Mouse (Mus musculus): ENCODE results near the gene Nme3. TPM values are rescaled to one million over a fixed set of nuclear protein-coding genes. Genes with fewer than 3 reads are reported as not detected.

Nme3 gene
- polyA plus RNA-seq, 1 experiment from 2014 or later: 86.1 TPM

GRCm38 (mm10) chr17:24895571-24896240 is 594 bp upstream of the Nme3 start:
- peak overlapping the region; percentile 91 for H3K9ac ChIP-seq (replicated peaks; ENCODE audit: low read length)
- no peaks in the 10 kb centered on the region for H3K9me3 ChIP-seq (ENCODE audit: low read length)
- WGBS: 8% methylated on average over 23 of the region's 23 CpGs
- H3K4me3 ChIP-seq (ENCODE audit: low read length): peak overlapping the region; percentile 80
- peaks cover 61% of the 10 kb centered on the region for H3K36me3 ChIP-seq (ENCODE audit: insufficient read depth, low read length)
- H3K27me3 ChIP-seq (ENCODE audit: insufficient read depth, low read length): no peaks in the 10 kb centered on the region
- peak overlapping the region; percentile 99 for H3K4me2 ChIP-seq (replicated peaks; ENCODE audit: low read depth, low read length)
- peak overlapping the region; percentile 78 for H3K27ac ChIP-seq (ENCODE audit: low read length)
- H3K4me1 ChIP-seq (ENCODE audit: insufficient read depth, low read length): peaks cover 30% of the 10 kb centered on the region
- ATAC-seq (ENCODE audit: low FRiP score, low TSS enrichment): no peak

- no peaks in the 10 kb centered on the region for H3K27me3 ChIP-seq (ENCODE audit: insufficient read depth, low read length)
- 31% methylated on average over 11 of the region's 11 CpGs for WGBS
- peaks cover 30% of the 10 kb centered on the region for H3K4me1 ChIP-seq (ENCODE audit: insufficient read depth, low read length)
- H3K27ac ChIP-seq (ENCODE audit: low read length): peak overlapping the region; percentile 78; the same call in 1 of the 2 replicates
- H3K4me3 ChIP-seq (ENCODE audit: low read length): peak overlapping the region; percentile 80
- H3K9ac ChIP-seq (replicated peaks; ENCODE audit: low read length): peak overlapping the region; percentile 91
- H3K9me3 ChIP-seq (ENCODE audit: low read length): no peaks in the 10 kb centered on the region
- peaks cover 63% of the 10 kb centered on the region for H3K36me3 ChIP-seq (ENCODE audit: insufficient read depth, low read length)
- ATAC-seq (ENCODE audit: low FRiP score, low TSS enrichment): no peak
- H3K4me2 ChIP-seq (replicated peaks; ENCODE audit: low read depth, low read length): peak overlapping the region; percentile 99
Measured at GRCm38 (mm10) chr17:24896993-24897269, 631 bp downstream of the Nme3 start.

- Histone ChIP-seq H3K9me3 (ENCODE audit: low read length) (no peaks in the 10 kb centered on the region), H3K27ac (ENCODE audit: low read length) (no peak overlapping the region), H3K4me3 (ENCODE audit: low read length) (no peak overlapping the region), H3K9ac (replicated peaks; ENCODE audit: low read length) (no peak overlapping the region; the same call in 1 of the 2 replicates), H3K27me3 (ENCODE audit: insufficient read depth, low read length) (no peaks in the 10 kb centered on the region), H3K36me3 (ENCODE audit: insufficient read depth, low read length) (peaks cover 63% of the 10 kb centered on the region), H3K4me2 (replicated peaks; ENCODE audit: low read depth, low read length) (peak overlapping the region; percentile 99; the same call in 1 of the 2 replicates), H3K4me1 (ENCODE audit: insufficient read depth, low read length) (peaks cover 30% of the 10 kb centered on the region)
- WGBS: 69% methylated on average over 4 of the region's 4 CpGs
- no peak for ATAC-seq (ENCODE audit: low FRiP score, low TSS enrichment)
Measured at GRCm38 (mm10) chr17:24897600-24897999, 1.3 kb downstream of the Nme3 start.

- peaks cover 30% of the 10 kb centered on the region for H3K4me1 ChIP-seq (ENCODE audit: insufficient read depth, low read length)
- H3K27ac ChIP-seq (ENCODE audit: low read length): no peak overlapping the region
- H3K27me3 ChIP-seq (ENCODE audit: insufficient read depth, low read length): no peaks in the 10 kb centered on the region
- H3K4me2 ChIP-seq (replicated peaks; ENCODE audit: low read depth, low read length): no peak overlapping the region
- peaks cover 63% of the 10 kb centered on the region for H3K36me3 ChIP-seq (ENCODE audit: insufficient read depth, low read length)
- no peak overlapping the region for H3K4me3 ChIP-seq (ENCODE audit: low read length)
- ATAC-seq (ENCODE audit: low FRiP score, low TSS enrichment): no peak
- 80% methylated on average over 4 of the region's 4 CpGs for WGBS
- no peaks in the 10 kb centered on the region for H3K9me3 ChIP-seq (ENCODE audit: low read length)
- H3K9ac ChIP-seq (replicated peaks; ENCODE audit: low read length): no peak overlapping the region; the same call in 1 of the 2 replicates
Measured at GRCm38 (mm10) chr17:24898041-24898854, 1.9 kb downstream of the Nme3 start.

- no peaks in the 10 kb centered on the region for H3K9me3 ChIP-seq (ENCODE audit: low read length)
- no peaks in the 10 kb centered on the region for H3K27me3 ChIP-seq (ENCODE audit: insufficient read depth, low read length)
- no peak overlapping the region for H3K4me3 ChIP-seq (ENCODE audit: low read length)
- peaks cover 66% of the 10 kb centered on the region for H3K36me3 ChIP-seq (ENCODE audit: insufficient read depth, low read length)
- H3K27ac ChIP-seq (ENCODE audit: low read length): no peak overlapping the region
- H3K4me2 ChIP-seq (replicated peaks; ENCODE audit: low read depth, low read length): no peak overlapping the region
- no peak for ATAC-seq (ENCODE audit: low FRiP score, low TSS enrichment)
- 89% methylated on average over 5 of the region's 5 CpGs for WGBS
- peaks cover 24% of the 10 kb centered on the region for H3K4me1 ChIP-seq (ENCODE audit: insufficient read depth, low read length)
- no peak overlapping the region for H3K9ac ChIP-seq (replicated peaks; ENCODE audit: low read length)
Measured at GRCm38 (mm10) chr17:24899153-24899552, 2.9 kb downstream of the Nme3 start.

- no peak overlapping the region for H3K9ac ChIP-seq (replicated peaks; ENCODE audit: low read length)
- no peak overlapping the region for H3K4me2 ChIP-seq (replicated peaks; ENCODE audit: low read depth, low read length)
- no peaks in the 10 kb centered on the region for H3K9me3 ChIP-seq (ENCODE audit: low read length)
- H3K4me1 ChIP-seq (ENCODE audit: insufficient read depth, low read length): peaks cover 21% of the 10 kb centered on the region
- H3K36me3 ChIP-seq (ENCODE audit: insufficient read depth, low read length): peaks cover 75% of the 10 kb centered on the region
- no peak overlapping the region for H3K4me3 ChIP-seq (ENCODE audit: low read length)
- no peak overlapping the region for H3K27ac ChIP-seq (ENCODE audit: low read length)
- 96% methylated on average over 6 of the region's 6 CpGs for WGBS
- no peaks in the 10 kb centered on the region for H3K27me3 ChIP-seq (ENCODE audit: insufficient read depth, low read length)
- ATAC-seq (ENCODE audit: low FRiP score, low TSS enrichment): no peak
Measured at GRCm38 (mm10) chr17:24900014-24900413, 3.7 kb downstream of the Nme3 start.

GRCm38 (mm10) chr17:24902124-24902523 is 5.8 kb downstream of the Nme3 start:
- WGBS: 93% methylated on average over 5 of the region's 5 CpGs
- no peaks in the 10 kb centered on the region for H3K9me3 ChIP-seq (ENCODE audit: low read length)
- H3K9ac ChIP-seq (replicated peaks; ENCODE audit: low read length): no peak overlapping the region

GRCm38 (mm10) chr17:24902671-24903474 is 6.6 kb downstream of the Nme3 start:
- no peak overlapping the region for H3K27ac ChIP-seq (ENCODE audit: low read length)
- no peak for ATAC-seq (ENCODE audit: low FRiP score, low TSS enrichment)
- peaks cover 98% of the 10 kb centered on the region for H3K36me3 ChIP-seq (ENCODE audit: insufficient read depth, low read length)
- H3K4me1 ChIP-seq (ENCODE audit: insufficient read depth, low read length): peaks cover 2% of the 10 kb centered on the region; the same call in 1 of the 2 replicates
- no peak overlapping the region for H3K4me2 ChIP-seq (replicated peaks; ENCODE audit: low read depth, low read length)
- no peak overlapping the region for H3K4me3 ChIP-seq (ENCODE audit: low read length)
- WGBS: 67% methylated on average over 9 of the region's 9 CpGs
- no peaks in the 10 kb centered on the region for H3K9me3 ChIP-seq (ENCODE audit: low read length)
- H3K27me3 ChIP-seq (ENCODE audit: insufficient read depth, low read length): no peaks in the 10 kb centered on the region
- H3K9ac ChIP-seq (replicated peaks; ENCODE audit: low read length): no peak overlapping the region

More at GRCm38 (mm10) chr17:24902124-24902523, 5.8 kb downstream of the Nme3 start:
- no peak for ATAC-seq (ENCODE audit: low FRiP score, low TSS enrichment)
- Histone ChIP-seq H3K27ac (ENCODE audit: low read length) (no peak overlapping the region), H3K4me3 (ENCODE audit: low read length) (no peak overlapping the region), H3K36me3 (ENCODE audit: insufficient read depth, low read length) (peaks cover 93% of the 10 kb centered on the region), H3K27me3 (ENCODE audit: insufficient read depth, low read length) (no peaks in the 10 kb centered on the region), H3K4me2 (replicated peaks; ENCODE audit: low read depth, low read length) (no peak overlapping the region), H3K4me1 (ENCODE audit: insufficient read depth, low read length) (peaks cover 8% of the 10 kb centered on the region; the same call in 1 of the 2 replicates)

GRCm38 (mm10) chr17:24903767-24904166 is 7.5 kb downstream of the Nme3 start:
- no peak for ATAC-seq (ENCODE audit: low FRiP score, low TSS enrichment)
- H3K4me2 ChIP-seq (replicated peaks; ENCODE audit: low read depth, low read length): no peak overlapping the region

More at GRCm38 (mm10) chr17:24903767-24904166, 7.5 kb downstream of the Nme3 start:
- H3K27me3 ChIP-seq (ENCODE audit: insufficient read depth, low read length): no peaks in the 10 kb centered on the region
- H3K4me3 ChIP-seq (ENCODE audit: low read length): no peak overlapping the region
- H3K27ac ChIP-seq (ENCODE audit: low read length): no peak overlapping the region
- 92% methylated on average over 9 of the region's 9 CpGs for WGBS
- H3K4me1 ChIP-seq (ENCODE audit: insufficient read depth, low read length): no peaks in the 10 kb centered on the region
- no peak overlapping the region for H3K9ac ChIP-seq (replicated peaks; ENCODE audit: low read length)
- peaks cover 98% of the 10 kb centered on the region for H3K36me3 ChIP-seq (ENCODE audit: insufficient read depth, low read length)
- H3K9me3 ChIP-seq (ENCODE audit: low read length): no peaks in the 10 kb centered on the region

Measured in kidney, embryonic 16.5 days (tissue).